Mouse (Mus musculus) 416B (cell line): ENCODE measurements at regions not wholly inside any gene's neighbourhood (a gene's known extent, or its start where the extent isn't known, plus 50 kb on each side); places are given as distances from the start of the nearest gene placed in this dataset.

Experiments used
- DNase-seq: peaks from one replicate; pipeline ENCODE4 v3.0.0; 2011; ENCODE audit warnings: low read depth

DNA sequence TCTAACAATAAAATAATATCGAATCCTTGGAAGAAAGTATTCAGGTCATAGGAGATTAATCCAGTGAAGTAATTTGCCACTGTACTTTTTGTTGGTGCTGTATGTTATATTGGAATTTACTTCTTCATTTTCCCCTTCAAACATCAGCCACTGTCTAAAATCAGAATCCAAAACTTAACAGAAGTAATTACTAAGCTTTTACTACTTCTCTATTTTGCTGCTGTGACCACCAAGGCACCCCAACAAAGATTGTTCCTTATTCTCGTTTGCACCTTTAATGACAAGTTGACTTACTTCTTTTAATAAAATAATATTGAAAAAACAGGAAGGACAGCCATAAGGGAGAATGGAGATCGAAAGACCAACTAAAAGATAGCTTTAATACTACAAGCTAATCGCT is 1130.1 kb upstream of the Cited2 start:
- no peak for DNase-seq

DNA sequence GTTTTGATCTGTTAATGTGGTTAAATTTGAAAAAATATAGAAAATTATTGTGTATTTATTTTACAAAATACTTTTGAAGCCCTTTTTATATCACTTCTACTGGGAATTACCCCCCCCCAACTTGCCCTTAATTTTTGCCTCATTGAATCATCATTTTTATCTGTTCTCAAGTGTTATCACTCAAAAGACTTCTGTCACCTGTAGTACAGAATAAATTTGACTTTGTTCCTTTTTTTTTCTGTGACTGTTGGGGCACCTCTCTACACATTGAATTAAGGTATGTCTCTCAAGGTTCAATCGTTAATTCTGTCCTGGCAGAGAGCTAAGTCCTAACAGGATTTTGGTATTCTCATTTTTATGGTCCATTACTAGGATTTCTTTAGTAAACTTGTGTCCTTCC is 1123.0 kb upstream of the Cited2 start:
- no peak for DNase-seq

DNA sequence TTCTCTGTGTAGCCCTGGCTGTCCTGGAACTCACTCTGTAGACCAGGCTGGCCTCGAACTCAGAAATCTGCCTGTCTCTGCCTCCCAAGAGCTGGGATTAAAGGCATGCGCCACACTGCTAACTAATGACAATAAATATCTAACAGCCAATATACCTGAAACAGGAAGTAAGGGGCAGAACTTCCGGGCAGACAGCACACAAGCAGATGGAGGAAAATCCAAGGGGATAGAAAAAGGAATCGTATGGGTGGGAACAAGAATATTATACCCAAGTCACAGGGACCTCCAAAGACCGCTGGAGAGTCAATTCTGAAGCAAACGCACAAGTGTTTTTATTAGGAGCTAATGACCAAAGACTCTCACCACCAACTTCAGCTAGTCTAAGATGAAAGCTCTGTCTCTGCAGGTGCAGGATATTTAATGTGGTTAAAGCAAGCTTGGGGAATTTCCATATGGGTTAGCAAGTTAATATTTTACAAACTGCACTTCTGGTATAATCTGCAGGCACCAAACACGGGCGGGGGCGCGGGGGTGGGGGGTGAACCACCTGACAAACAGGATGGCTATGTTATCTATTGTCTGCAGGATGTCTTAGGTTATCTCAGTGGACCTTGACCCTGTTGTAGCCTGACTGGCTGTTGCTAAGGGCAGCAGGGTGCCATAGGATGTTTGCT is 1122.3 kb upstream of the Cited2 start:
- peak; percentile 98 for DNase-seq

DNA sequence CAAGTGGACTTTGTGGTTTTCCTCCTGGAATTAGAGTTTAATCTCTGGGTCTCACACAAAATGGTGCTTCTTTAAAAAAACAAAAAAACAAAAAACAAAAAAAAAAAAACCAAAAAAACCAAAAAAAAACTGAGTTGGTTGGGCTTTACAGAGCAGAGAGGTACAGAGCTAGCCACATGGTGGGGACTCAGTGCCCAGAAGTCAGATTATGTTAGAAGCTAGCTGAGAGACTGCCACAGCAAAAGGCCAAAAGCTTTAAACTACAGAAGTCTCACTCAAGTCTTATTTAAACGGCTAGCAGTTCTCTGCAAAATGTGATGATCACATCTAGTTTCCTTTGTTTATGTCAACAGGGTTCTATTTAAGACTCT is 1121.8 kb upstream of the Cited2 start:
- no peak for DNase-seq

DNA sequence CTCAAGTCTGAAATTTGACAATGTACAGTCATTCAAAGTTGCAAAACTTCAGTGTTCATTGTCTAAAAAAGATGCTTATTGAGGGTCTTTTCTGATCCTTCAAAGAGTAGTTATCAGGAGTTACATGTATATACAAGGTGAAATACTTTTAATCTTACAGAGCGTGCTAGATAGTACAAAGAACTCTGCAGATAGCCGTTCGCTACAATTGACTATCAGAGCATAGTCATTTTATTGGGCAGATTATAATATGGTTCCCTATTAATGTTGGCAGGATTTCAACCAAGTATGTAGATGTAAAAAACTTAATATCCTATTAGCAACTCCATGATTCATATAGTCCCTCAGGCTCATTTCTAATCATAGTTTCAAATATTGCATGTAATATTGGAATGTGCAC is 1114.7 kb upstream of the Cited2 start:
- no peak for DNase-seq

DNA sequence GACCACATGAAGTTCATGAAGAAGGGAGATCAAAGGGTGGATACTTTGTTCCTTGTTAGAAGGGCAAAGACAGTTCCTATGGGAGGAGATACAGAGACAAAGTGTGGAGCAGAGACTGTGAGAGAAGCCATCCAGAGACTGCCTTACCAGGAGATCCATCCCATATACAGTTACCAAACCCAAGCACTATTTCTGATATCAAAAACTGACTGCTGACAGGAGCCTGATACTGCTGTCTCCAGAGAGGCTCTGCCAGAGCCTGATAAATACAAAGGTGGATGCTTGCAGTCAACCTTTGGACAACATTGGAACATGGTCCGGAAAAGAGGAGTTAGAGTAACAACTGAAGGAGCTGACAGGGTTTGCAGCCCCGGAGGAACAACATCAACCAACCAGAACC is 1104.3 kb upstream of the Cited2 start:
- DNase-seq = no peak

DNA sequence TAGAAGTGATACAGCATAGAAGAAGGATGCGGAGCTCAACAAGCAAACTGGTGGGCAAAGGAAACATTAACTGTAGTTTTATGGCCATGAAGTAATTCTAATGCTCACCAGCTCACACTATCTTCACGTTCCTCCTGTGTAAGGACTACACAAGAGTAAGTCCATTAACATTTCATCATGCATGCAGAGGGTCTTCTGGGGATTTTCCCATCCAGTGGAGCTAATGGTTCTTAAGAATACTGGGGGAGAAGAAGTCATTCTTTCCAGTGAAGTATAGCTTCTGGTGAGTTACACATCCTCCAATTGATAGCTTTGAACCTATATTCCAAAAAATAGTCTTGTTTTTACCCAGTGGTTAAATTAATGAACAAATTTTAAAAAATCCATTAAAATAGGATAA is 1103.4 kb upstream of the Cited2 start:
- no peak for DNase-seq

DNA sequence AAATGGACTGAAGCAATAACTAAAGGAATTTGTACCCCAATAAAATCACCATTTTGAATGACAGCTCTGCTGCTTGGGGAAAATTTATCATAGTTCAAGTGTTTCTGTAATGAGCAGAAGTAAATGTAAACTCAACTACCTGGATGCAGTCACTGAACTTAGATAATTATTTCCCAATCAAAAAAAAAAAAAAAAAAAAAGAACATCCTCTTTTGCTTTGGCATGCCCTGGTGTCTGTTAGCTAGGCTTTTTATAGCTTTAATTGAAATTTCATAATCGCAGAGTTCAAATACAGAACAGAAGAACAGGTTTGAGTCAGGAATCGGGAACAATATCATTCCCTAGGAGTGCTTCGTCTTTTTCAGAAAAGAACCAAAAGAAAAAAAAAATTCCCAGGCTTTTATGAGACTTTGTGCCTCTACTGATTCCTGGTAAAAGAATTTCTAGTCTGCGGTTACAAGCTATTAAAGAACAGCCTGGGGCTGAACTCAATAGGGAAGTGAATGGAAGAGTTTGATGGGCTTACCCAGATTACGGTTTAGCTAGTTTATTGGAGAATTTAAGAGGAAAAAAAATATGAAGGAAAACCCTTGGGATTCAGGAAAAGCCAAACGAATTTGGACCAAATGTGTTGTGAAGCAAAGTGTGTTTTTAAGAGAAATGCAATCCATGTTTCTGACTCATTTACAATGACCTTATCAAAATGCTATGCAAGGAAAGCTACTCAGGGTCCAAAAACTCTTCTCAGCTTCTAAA is 1102.0 kb upstream of the Cited2 start:
- DNase-seq = peak; percentile 19

DNA sequence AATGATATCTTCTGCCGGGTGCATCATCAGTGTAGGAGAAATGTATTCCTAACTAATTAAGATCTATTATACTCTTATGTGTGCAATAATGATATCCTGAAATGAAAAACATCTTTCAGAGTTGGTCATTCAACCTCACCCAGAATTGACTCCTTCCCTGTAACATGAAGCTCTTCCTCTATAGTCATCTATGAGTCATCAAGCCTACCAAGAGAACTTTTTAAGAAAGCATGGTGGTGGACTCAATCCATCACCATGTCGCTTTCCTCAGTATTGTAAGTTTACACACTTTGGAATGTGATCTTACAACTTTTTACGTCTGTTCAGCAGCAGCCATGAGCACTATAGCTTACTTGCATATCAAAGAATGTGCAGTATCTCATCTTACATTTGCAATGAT is 1100.2 kb upstream of the Cited2 start:
- DNase-seq = peak; percentile 64

DNA sequence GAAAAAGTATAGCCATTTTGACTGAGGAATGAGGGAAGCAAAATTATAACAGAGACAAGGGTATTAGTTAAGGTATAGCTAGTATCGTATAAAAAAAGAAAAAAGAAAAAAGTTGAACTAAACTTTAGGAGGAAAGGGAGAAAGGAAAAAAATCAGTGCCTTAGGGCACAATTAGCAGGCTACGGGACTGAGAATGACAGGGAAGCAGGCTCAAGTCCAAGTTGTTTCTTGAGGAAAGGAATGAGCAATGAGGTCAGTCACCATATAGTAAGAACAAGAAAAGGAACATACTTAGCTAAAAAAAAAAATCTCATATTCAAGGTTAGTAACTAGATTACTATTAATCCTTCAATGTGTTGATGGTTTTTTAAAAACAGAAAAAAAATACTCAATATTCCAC is 1089.8 kb upstream of the Cited2 start:
- no peak for DNase-seq

DNA sequence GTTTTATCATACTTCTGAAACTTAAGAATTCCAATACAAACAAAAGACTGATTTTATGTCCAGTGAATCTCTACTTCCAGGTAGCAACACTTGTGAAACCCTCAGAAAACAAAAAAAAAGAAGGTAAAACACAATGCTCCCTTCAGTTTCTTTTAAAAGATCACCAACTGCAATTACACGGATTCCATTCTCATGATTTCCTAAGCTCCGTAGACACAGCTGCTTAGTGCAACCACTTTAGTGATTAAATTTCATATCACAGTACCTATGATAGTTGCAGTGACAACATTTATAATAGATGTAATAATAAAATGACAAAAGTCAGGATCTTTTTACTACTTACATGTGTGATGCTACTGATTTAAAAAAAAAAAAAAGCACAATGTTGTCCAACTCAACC is 1087.6 kb upstream of the Cited2 start:
- no peak for DNase-seq

DNA sequence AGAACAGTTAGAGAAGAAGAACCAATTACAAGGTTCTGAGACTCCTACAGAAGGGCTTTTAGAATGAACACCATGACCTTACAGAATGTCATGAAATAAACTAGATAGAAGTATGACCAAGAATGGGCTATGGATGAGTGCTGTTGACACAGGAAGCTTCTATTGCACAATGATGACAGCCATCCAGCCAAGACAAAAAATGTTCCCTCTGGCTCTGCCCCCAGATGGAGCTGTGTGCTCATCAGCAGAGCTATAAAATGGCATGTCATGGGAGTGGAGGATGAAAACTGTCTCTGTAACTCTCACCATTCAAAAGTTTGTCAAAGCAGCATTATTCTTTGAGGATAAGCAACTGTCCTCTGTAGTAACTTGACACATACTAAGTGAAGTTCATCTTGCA is 1086.0 kb upstream of the Cited2 start:
- peak; percentile 92 for DNase-seq

DNA sequence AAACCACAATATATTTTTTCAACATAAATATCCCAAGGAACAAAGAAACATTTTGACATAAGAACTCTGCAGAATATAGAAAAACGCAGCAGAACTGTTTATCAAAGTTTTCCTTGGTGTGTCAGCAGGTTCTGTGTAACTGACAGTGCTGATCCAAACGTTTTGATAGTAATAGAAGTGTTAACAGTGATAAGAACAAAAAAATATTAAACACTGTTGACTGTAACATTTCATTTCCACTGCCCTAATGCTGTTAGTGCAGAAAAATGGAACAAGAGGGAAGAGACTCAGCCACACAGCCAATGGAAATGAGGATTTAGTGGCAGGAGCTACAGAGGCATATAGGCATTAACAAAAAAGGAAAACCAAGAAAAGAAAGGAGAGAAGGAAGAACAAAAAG is 1084.9 kb upstream of the Cited2 start:
- no peak for DNase-seq

DNA sequence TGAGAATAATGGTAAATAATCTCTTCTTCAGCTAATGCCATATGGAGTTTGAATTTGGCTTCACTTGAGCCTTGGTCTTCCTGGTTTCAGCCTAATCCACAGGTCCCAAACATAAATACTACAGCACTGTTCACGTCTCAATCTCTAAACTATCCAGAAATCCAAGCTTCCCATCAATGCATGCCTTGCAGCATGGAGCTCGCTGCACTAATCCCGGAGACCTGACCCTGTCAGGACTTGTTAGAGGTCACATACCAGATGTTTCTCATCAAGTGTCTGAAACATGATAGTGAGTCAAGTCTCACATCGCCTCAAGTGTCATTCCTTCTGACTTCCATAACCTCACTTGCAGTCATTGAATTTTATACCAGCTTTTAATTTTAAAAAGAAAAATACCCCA is 1082.9 kb upstream of the Cited2 start:
- no peak for DNase-seq

DNA sequence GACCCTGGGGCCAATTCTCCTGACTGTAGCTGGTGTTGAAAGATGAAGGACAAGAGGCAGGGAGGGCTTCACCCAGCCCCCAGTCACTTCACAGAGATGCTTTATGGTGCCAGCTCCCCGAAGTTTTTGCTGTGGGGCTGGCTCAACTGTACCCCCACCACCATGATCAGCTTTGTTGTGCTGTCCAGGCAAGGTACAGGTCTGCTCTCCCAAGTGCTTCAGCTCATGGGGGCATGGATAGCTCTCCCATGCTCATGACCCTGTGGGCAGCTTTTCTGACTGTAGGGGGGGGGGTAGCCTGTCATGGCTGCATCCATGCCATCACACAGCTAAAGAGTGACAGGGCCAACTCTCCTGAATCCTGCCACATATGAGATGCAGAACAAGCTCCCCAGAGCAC is 1072.9 kb upstream of the Cited2 start:
- no peak for DNase-seq

DNA sequence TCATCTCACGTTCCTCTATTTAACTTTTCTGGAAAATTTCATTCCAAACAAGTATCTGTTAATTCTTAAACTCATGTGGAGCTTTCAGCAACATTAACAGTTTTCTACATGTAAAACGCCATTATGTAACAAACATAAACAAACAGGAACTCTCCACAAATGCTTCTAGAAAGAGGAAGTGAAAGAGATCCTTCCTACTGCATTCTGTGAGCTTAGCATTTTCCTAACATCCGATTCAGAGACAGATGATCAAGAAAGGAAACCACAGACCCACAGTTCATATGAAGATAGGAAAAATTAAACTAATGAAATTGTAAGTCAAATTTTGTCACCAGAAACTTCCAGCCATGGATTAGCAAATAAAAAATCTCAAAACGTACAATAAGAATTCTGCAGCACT is 1070.6 kb upstream of the Cited2 start:
- DNase-seq = peak; percentile 92

DNA sequence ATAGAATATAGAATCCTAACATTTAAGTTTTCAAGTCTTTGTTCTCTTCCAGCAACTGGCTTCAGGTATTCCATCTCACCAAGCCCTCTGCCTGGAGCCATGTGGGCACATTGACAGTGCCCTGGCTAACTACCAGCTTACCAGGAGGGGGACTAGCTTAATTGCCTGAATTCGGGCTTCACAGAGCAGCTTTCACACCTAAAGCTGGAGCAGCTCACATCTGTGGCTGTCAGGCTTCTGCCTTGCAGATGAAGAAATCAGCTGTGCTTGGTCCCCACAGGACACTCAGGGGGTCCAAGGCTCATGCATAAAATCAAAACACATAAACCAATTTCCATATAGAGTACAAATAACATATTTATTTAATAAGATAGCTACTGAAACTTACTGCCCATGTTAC is 1058.5 kb upstream of the Cited2 start:
- DNase-seq = no peak

DNA sequence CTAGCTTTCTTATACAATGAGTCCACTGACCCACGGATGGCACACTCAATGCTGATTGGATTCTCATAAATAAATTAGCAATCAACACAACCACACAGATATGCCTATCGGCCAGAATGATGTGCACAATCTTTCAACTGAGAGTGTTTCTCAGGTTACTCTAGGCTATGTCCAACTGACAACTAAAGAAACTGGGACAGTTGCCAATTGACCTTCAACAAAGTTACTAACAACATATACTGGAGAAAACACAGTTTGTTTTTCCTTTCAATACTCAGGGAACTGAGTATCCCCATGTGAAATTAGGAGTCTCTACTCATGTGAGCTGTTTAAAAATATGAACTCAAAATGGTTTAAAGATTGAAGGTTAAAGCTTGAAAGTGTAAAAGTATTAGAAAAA is 1052.7 kb upstream of the Cited2 start:
- DNase-seq = peak; percentile 46

DNA sequence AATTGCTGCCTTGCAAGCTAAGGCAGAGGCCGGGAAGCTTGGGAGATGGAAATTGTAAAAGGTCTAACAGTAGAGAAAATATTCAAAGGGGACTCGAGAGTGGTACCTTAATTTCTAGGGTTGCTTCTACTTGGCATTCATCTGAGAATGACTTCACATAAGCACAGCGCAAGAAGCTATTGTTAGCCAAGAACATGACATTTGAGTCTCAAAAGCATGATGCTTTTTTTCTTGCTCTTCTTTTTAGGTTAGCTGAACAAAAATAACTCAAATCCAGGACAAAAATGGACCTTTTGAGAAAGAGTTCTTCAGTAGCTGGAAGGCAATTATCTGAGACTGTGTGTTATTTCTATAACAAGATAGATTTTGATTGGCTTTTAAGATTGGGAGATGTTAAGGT is 1042.0 kb upstream of the Cited2 start:
- no peak for DNase-seq

DNA sequence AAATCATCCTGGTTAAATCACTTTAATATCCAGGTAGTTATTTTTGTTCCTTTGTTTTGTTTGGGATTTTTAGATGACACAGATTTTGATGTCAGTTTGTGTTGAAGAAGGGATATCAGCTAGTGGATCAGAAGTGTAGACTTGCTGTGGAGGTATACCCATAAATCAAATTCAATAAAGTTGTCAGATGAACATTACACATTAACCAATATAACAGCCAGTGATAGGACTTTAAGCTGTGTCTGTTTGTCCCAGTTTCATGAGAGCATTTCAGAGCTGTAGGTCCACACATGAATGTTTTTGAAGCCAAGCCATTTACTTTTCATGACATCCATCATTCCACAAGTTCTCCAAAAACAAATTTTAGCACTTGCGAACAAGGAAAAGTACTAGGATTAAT is 1037.7 kb upstream of the Cited2 start:
- no peak for DNase-seq

DNA sequence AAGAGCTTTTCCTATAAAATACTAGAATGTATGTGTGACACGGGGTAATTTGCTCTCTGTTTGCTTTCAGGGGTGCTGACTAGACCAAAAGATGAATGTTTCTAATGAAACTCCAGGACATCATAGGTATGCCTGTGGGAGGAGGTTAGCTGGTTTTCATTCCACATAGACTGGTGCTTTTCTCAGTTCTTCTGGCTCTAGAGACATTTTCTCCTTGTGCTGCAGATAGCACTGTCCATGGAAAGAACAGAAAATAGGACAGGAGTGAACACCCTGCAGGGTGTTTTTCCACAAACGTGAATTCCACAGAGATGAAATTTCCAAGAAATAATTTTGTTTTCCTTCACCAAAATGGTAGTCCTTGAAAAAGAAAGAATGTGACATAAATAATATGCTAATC is 1016.0 kb upstream of the Cited2 start:
- no peak for DNase-seq

DNA sequence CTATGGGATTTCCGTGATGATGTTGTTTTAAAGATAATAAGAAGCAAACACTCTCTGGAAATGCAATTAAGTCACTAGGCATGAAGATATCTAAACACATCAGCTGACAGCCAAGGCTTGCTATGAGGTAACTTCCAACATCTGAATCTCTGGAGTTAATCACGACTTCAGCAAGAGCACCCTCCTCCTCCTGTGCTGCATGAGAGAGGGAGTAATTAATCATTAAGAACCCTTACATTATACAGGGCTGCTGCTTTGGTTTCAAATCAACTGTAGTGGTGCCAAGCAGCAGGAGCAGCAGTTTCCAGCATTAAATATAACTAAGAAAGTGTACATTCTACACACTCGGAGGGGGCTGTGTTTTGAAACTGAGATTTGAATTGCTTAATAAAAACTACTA is 1009.9 kb upstream of the Cited2 start:
- DNase-seq = no peak

DNA sequence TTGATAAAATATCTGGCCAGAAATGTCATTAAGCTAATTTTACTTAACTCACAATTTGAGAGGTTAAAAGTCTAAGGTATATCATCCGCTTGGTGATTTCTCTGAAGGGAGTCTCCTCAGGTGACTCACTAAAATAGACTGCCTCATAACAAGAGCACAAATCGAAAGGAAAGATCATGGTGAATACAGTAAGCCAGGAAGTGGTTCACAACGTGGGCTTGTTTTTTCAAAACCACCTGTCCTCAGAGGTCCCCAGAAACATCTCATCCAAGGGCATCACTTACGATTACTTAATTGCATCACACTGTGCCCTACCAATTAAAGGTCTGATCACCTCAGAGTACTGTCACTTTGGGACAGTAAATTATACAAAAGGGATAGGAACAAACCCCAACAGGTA is 1009.0 kb upstream of the Cited2 start:
- DNase-seq = peak; percentile 53

DNA sequence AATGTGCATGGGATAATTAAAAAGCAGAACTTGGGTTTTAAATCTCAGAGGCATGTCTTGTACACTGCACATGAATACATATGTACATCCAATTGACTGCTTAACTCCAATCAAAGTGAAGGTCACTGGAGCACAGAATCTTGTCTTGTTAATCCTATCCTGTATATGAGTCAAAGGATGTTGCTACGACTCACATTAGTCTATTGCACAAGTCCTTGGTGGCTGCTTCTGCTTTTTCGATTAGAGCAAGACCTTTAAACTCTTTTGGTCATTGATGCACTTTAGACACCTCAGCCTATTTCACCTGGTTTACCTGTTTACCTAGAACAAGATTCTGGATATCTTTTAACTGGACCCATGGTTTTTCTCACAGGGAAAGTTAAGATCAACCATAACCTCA is 1008.5 kb upstream of the Cited2 start:
- peak; percentile 87 for DNase-seq
